Mouse (Mus musculus) spleen, adult 2 months (tissue): ENCODE data around the gene Prkd1. TPM values are rescaled to one million over a fixed set of nuclear protein-coding genes. Genes with fewer than 3 reads are reported as not detected.

Experiments used
- DNase-seq, 2 experiments: peaks; one replicate each; pipeline versions ENCODE4 v3.0.0 to v3.0.0-alpha.2; 2012 to 2021; ENCODE audit warnings: low spot score in 2 of 2, low read depth in 1 of 2
- H3K27ac ChIP-seq: fragments of 200-500 bp; 2 replicates; pipeline ENCODE4 v1.5.1; 2012; ENCODE audit warnings: low read length, inconsistent platforms; ENCODE audit not compliant: insufficient read depth
- H3K27me3 ChIP-seq: fragments of 200-500 bp; 2 replicates; pipeline ENCODE4 v1.6.1; 2012; ENCODE audit warnings: mild to moderate bottlenecking, moderate library complexity, low read length, inconsistent platforms; ENCODE audit not compliant: control insufficient read depth, insufficient read depth
- H3K36me3 ChIP-seq: fragments of 200-500 bp; 2 replicates; pipeline ENCODE4 v1.6.1; 2012; ENCODE audit warnings: mild to moderate bottlenecking, low read length, inconsistent platforms; ENCODE audit not compliant: control insufficient read depth, insufficient read depth
- H3K4me1 ChIP-seq: fragments of 200-500 bp; 2 replicates; pipeline ENCODE4 v1.6.1; 2011; ENCODE audit warnings: inconsistent platforms; ENCODE audit not compliant: control insufficient read depth, insufficient read depth, insufficient read length
- H3K4me3 ChIP-seq: fragments of 200-500 bp; 2 replicates; pipeline ENCODE4 v1.5.1; 2011; ENCODE audit warnings: mild to moderate bottlenecking, inconsistent platforms; ENCODE audit not compliant: insufficient read depth, insufficient read length; ENCODE audit errors: extremely low read depth
- CTCF ChIP-seq: fragments of 200-500 bp; IDR thresholded peaks from 2 replicates; pipeline ENCODE4 v1.5.1; 2011; ENCODE audit warnings: mild to moderate bottlenecking, inconsistent platforms; ENCODE audit not compliant: insufficient read depth, insufficient read length, insufficient replicate concordance; ENCODE audit errors: extremely low read depth
- POLR2A ChIP-seq: fragments of 200-500 bp; IDR thresholded peaks from 2 replicates; pipeline ENCODE4 v1.6.1; 2011; ENCODE audit warnings: low read depth, low read length, inconsistent platforms
- WGBS: fragments of 180-500 bp; shearing (Covaris S2); methylation state at CpG from one replicate; pipeline ENCODE4 v1.1.7; 2018; 5-methylcytosine and 5-hydroxymethylcytosine counted together
- polyA plus RNA-seq: library from polyadenylated mRNA; depleted of rRNA; stranded (reverse); fragments of >200 nt; gene quantifications from 2 replicates; pipeline ENCODE4 v1.2.3, GENCODE M21; 2012

The Prkd1 gene
- polyA plus RNA-seq, 1 experiment: 0.81 TPM

GRCm38 (mm10) chr12:50538296-50538965, 110.5 kb downstream of the Prkd1 start:
- H3K36me3 ChIP-seq: no peaks in the 10 kb centered on the region
- DNase-seq: no peak
- TF ChIP-seq CTCF (no peak), POLR2A (no peak)
- no peak overlapping the region for H3K4me3 ChIP-seq
- H3K4me1 ChIP-seq: no peaks in the 10 kb centered on the region
- no peaks in the 10 kb centered on the region for H3K27me3 ChIP-seq
- WGBS: 88% methylated on average over 3 of the region's 3 CpGs
- H3K27ac ChIP-seq: no peak overlapping the region

- no peak overlapping the region for H3K27ac ChIP-seq
- no peaks in the 10 kb centered on the region for H3K4me1 ChIP-seq
- 82% methylated on average over 2 of the region's 2 CpGs for WGBS
- no peak overlapping the region for H3K4me3 ChIP-seq
- H3K27me3 ChIP-seq: no peaks in the 10 kb centered on the region
- H3K36me3 ChIP-seq: no peaks in the 10 kb centered on the region
- no peak for TF ChIP-seq POLR2A
- no peak for DNase-seq
These were observed 111.1 kb downstream of the Prkd1 start for GRCm38 (mm10) chr12:50537761-50538160.

GRCm38 (mm10) chr12:50537006-50537405, 111.9 kb downstream of the Prkd1 start:
- Histone ChIP-seq H3K4me1 (no peaks in the 10 kb centered on the region), H3K36me3 (no peaks in the 10 kb centered on the region), H3K4me3 (no peak overlapping the region), H3K27me3 (no peaks in the 10 kb centered on the region), H3K27ac (no peak overlapping the region)
- 94% methylated on average over 1 of the region's 1 CpGs for WGBS
- no peak for TF ChIP-seq CTCF
- DNase-seq: no peak

GRCm38 (mm10) chr12:50528633-50529032, 120.3 kb downstream of the Prkd1 start:
- Histone ChIP-seq H3K4me3 (no peak overlapping the region), H3K27me3 (no peaks in the 10 kb centered on the region), H3K36me3 (no peaks in the 10 kb centered on the region), H3K27ac (no peak overlapping the region), H3K4me1 (no peaks in the 10 kb centered on the region)
- WGBS: 83% methylated on average over 1 of the region's 1 CpGs
- no peak for TF ChIP-seq CTCF
- TF ChIP-seq POLR2A: no peak
- DNase-seq: no peak

DNA sequence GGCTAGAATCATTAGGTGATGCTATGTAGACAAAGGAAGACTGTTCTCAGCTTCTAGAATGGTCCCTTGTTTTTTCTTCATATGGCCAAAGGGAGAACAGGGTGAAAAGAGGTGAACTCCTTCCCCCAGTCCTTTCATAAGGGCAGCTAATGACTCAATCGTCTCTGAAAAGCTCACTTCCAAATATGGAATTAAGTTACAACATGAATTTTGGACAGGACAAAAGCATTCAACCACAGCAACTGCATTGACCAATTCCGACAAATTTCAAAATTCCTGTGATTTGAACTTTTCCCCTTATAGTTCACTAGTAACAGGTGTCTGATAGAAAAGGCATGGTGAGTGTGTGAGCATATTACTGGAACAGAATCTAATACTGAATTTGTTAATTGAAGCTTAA, 124.8 kb downstream of the Prkd1 start:
- no peak for TF ChIP-seq POLR2A
- no peak for TF ChIP-seq CTCF
- Histone ChIP-seq H3K27ac (no peak overlapping the region), H3K4me3 (no peak overlapping the region), H3K27me3 (no peaks in the 10 kb centered on the region), H3K4me1 (no peaks in the 10 kb centered on the region), H3K36me3 (no peaks in the 10 kb centered on the region)
- WGBS: 75% methylated on average over 2 of the region's 2 CpGs
- no peak for DNase-seq

DNA sequence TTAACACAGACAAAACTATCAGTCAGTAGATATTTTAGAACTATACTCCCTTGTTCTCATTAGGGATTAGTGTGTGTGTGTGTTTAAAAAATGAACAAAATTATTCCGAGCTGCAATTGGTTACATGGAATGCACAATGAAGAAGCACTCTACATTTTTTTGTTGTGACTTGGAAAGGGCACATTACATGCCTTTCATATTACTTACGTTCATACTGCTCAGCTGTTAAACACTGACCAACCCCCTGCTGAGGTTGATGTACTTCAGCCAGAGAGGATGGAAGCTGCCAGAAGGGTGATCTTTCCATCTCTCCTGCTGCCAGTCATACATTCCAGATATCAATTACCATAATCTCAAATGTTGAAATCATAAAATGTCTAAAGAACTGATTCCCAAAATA, 134.4 kb downstream of the Prkd1 start:
- 79% methylated on average over 2 of the region's 2 CpGs for WGBS

DNA sequence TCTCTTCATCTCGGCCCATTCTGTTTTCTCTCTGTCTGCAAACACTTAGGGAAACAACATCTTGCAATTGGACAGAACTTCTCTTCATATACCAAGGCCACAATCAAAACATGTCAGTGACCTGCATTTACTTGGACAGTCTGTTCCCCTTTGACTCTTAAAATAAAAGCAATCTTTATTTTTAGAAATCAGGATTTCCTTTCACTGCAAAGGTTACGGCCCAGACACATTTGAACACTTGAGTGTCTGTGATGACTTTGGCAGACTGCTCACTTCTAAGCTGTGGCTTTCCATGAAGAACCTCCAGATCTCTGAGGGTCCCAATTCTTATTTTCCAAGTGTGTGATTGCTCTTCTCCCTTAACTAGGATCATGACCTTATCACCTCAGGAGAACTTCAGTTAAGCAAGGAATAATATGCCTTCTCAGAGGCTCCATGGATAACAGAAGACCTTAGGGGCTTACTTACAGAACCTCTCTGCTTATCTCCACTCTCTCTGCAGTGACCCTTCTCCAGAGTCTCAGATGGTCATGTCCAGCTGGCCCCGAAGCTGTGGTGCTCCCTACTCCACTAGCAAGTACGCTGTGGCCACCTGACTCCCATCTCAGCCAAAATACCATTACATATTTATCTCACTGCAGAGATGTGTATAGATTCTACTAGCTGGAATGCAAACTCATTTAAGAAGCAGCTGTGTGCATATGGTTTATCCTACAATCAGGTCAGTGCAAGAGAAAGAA, 137.2 kb downstream of the Prkd1 start:
- H3K27ac ChIP-seq: no peak overlapping the region
- no peaks in the 10 kb centered on the region for H3K27me3 ChIP-seq
- H3K4me3 ChIP-seq: no peak overlapping the region
- no peaks in the 10 kb centered on the region for H3K36me3 ChIP-seq
- 64% methylated on average over 4 of the region's 4 CpGs for whole genome bisulfite sequencing
- H3K4me1 ChIP-seq: no peaks in the 10 kb centered on the region
- no peak for DNase-seq
- TF ChIP-seq CTCF: no peak
- no peak for TF ChIP-seq POLR2A

More for the DNA sequence above, 134.4 kb downstream of the Prkd1 start:
- H3K27ac ChIP-seq: no peak overlapping the region
- DNase-seq: no peak
- no peaks in the 10 kb centered on the region for H3K4me1 ChIP-seq
- H3K27me3 ChIP-seq: no peaks in the 10 kb centered on the region
- H3K36me3 ChIP-seq: no peaks in the 10 kb centered on the region
- TF ChIP-seq POLR2A (no peak), CTCF (no peak)
- no peak overlapping the region for H3K4me3 ChIP-seq
